Mouse (Mus musculus) forebrain, embryonic 14.5 days (tissue): ENCODE measurements around the gene Pm20d1. TPM values are rescaled to one million over a fixed set of nuclear protein-coding genes. Genes with fewer than 3 reads are reported as not detected.

Experiments
- ATAC-seq: fragments of 200-750 bp; cut with Nextera tagmentation; 2 replicates; pipeline ENCODE4 v1.8.0; 2017; ENCODE audit warnings: mild to moderate bottlenecking, moderate library complexity
- DNase-seq: peaks from one replicate; pipeline ENCODE4 v3.0.0-alpha.2; 2015; ENCODE audit warnings: low spot score
- H3K27ac ChIP-seq: fragments of 300-500 bp; sonication (generic); 2 replicates; pipeline ENCODE4 v1.5.1; 2014; ENCODE audit warnings: low read depth, mild to moderate bottlenecking, control low read depth, low read length, moderate library complexity
- H3K27me3 ChIP-seq: fragments of 300-500 bp; sonication (generic); replicated peaks from 2 replicates; pipeline ENCODE4 v1.6.1; 2014; ENCODE audit warnings: low read length, control low read depth, mixed read lengths; ENCODE audit not compliant: control insufficient read depth, insufficient read depth
- H3K36me3 ChIP-seq: fragments of 300-500 bp; sonication (generic); 2 replicates; pipeline ENCODE4 v1.6.1; 2014; ENCODE audit warnings: low read length, control low read depth; ENCODE audit not compliant: control insufficient read depth, insufficient read depth
- H3K4me1 ChIP-seq: fragments of 300-500 bp; sonication (generic); 2 replicates; pipeline ENCODE4 v1.6.1; 2014; ENCODE audit warnings: antibody characterized with exemption, low read length, control low read depth; ENCODE audit not compliant: control insufficient read depth, insufficient read depth
- H3K4me2 ChIP-seq: fragments of 300-500 bp; sonication (generic); 2 replicates; pipeline ENCODE4 v1.6.1; 2014; ENCODE audit warnings: mild to moderate bottlenecking, control low read depth, low read length
- H3K4me3 ChIP-seq: fragments of 300-500 bp; sonication (generic); 2 replicates; pipeline ENCODE4 v1.5.1; 2014; ENCODE audit warnings: low read depth, low read length, control low read depth
- H3K9ac ChIP-seq: fragments of 300-500 bp; sonication (generic); 2 replicates; pipeline ENCODE4 v1.6.1; 2014; ENCODE audit warnings: mild to moderate bottlenecking, low read length, control low read depth, moderate library complexity
- H3K9me3 ChIP-seq: fragments of 300-500 bp; sonication (generic); replicated peaks from 2 replicates; pipeline ENCODE4 v1.6.1; 2016; ENCODE audit warnings: low read length, control low read depth, mixed read lengths; ENCODE audit not compliant: control insufficient read depth
- WGBS: fragments of 180-500 bp; shearing (Covaris S2); extraction: QIAGEN DNeasy Blood & Tissue Kit; methylation state at CpG from one replicate; pipeline ENCODE4 v1.1.7; 2014; 5-methylcytosine and 5-hydroxymethylcytosine counted together
- polyA plus RNA-seq: library from polyadenylated mRNA; unstranded; fragments of >200 nt; fragmentation: Nextera tagmentation; extraction: Ambion mirVana; gene quantifications from 2 replicates; pipeline ENCODE4 v1.2.1, GENCODE M21; 2014

Pm20d1 gene
- polyA plus RNA-seq, 1 experiment from 2014 or later, result 0.42 TPM

- ATAC-seq (no peak), DNase-seq (peak; percentile 53)
- H3K4me3 ChIP-seq, result no peak overlapping the region
- no peak overlapping the region for H3K27ac ChIP-seq
- H3K4me2 ChIP-seq, result no peak overlapping the region
- WGBS, result 70% methylated on average over 5 of the region's 5 CpGs
- H3K9me3 ChIP-seq, result no peaks in the 10 kb centered on the region
- H3K9ac ChIP-seq, result no peak overlapping the region
- no peaks in the 10 kb centered on the region for H3K27me3 ChIP-seq
- peaks cover 61% of the 10 kb centered on the region for H3K36me3 ChIP-seq
- H3K4me1 ChIP-seq, result no peaks in the 10 kb centered on the region
Observed at GRCm38 (mm10) chr1:131846255-131846654, 49.1 kb downstream of the Pm20d1 start.

GRCm38 (mm10) chr1:131861811-131862210 lies 64.6 kb downstream of the Pm20d1 start:
- H3K4me1 ChIP-seq, result no peaks in the 10 kb centered on the region
- no peaks in the 10 kb centered on the region for H3K9me3 ChIP-seq
- no peaks in the 10 kb centered on the region for H3K36me3 ChIP-seq
- ATAC-seq, result no peak
- H3K9ac ChIP-seq, result no peak overlapping the region
- WGBS, result 78% methylated on average over 4 of the region's 4 CpGs
- no peak overlapping the region for H3K4me2 ChIP-seq
- no peak overlapping the region for H3K27ac ChIP-seq
- no peak overlapping the region for H3K4me3 ChIP-seq
- no peaks in the 10 kb centered on the region for H3K27me3 ChIP-seq
- no peak for DNase-seq

- WGBS, result 77% methylated on average over 5 of the region's 5 CpGs
Observed at GRCm38 (mm10) chr1:131865596-131865995, 68.4 kb downstream of the Pm20d1 start.

GRCm38 (mm10) chr1:131866304-131866999 lies 69.3 kb downstream of the Pm20d1 start:
- WGBS, result 77% methylated on average over 6 of the region's 6 CpGs
- no peaks in the 10 kb centered on the region for H3K36me3 ChIP-seq
- DNase-seq (no peak), ATAC-seq (peak; percentile 49)
- no peaks in the 10 kb centered on the region for H3K27me3 ChIP-seq
- H3K9me3 ChIP-seq, result no peaks in the 10 kb centered on the region
- no peak overlapping the region for H3K27ac ChIP-seq
- H3K4me3 ChIP-seq, result no peak overlapping the region
- H3K9ac ChIP-seq, result no peak overlapping the region
- no peaks in the 10 kb centered on the region for H3K4me1 ChIP-seq
- H3K4me2 ChIP-seq, result no peak overlapping the region

More at GRCm38 (mm10) chr1:131865596-131865995, 68.4 kb downstream of the Pm20d1 start:
- H3K4me2 ChIP-seq, result no peak overlapping the region
- no peaks in the 10 kb centered on the region for H3K36me3 ChIP-seq
- no peak overlapping the region for H3K9ac ChIP-seq
- no peak overlapping the region for H3K27ac ChIP-seq
- no peaks in the 10 kb centered on the region for H3K27me3 ChIP-seq
- no peaks in the 10 kb centered on the region for H3K9me3 ChIP-seq
- ATAC-seq (no peak), DNase-seq (no peak)
- H3K4me1 ChIP-seq, result no peaks in the 10 kb centered on the region
- H3K4me3 ChIP-seq, result no peak overlapping the region

- H3K4me3 ChIP-seq, result peak within 1 kb of the TSS; percentile 57
- peak; percentile 98 for ATAC-seq
- WGBS, result 2% methylated on average over 46 of the region's 46 CpGs
- H3K4me1 ChIP-seq, result no peaks in the 10 kb centered on the region
- H3K9me3 ChIP-seq, result no peaks in the 10 kb centered on the region
- H3K27ac ChIP-seq, result no peak within 1 kb of the TSS
- peak; percentile 98 for DNase-seq
- no peaks in the 10 kb centered on the region for H3K36me3 ChIP-seq
- H3K9ac ChIP-seq, result peak within 1 kb of the TSS; percentile 56
- peak within 1 kb of the TSS; percentile 75 for H3K4me2 ChIP-seq
- no peaks in the 10 kb centered on the region for H3K27me3 ChIP-seq
Observed at GRCm38 (mm10) chr1:131867093-131867945, 70.1 kb downstream of the Pm20d1 start, which contains the start of gene Rab29. Rab29 (plus strand) TSS chr1:131867224.

- Histone ChIP-seq H3K4me1 (no peaks in the 10 kb centered on the region), H3K36me3 (no peaks in the 10 kb centered on the region), H3K9me3 (no peaks in the 10 kb centered on the region), H3K27ac (no peak overlapping the region), H3K4me3 (peak overlapping the region; percentile 57), H3K4me2 (peak overlapping the region; percentile 75), H3K9ac (peak overlapping the region; percentile 56; the same call in 1 of the 2 replicates), H3K27me3 (no peaks in the 10 kb centered on the region)
- DNase-seq, result no peak
- 34% methylated on average over 10 of the region's 10 CpGs for WGBS
- no peak for ATAC-seq
Observed at GRCm38 (mm10) chr1:131867946-131868290, 70.7 kb downstream of the Pm20d1 start.

- H3K4me1 ChIP-seq, result no peaks in the 10 kb centered on the region
- no peak for ATAC-seq
- no peaks in the 10 kb centered on the region for H3K27me3 ChIP-seq
- no peak overlapping the region for H3K27ac ChIP-seq
- DNase-seq, result no peak
- no peaks in the 10 kb centered on the region for H3K9me3 ChIP-seq
- no peak overlapping the region for H3K4me2 ChIP-seq
- H3K9ac ChIP-seq, result no peak overlapping the region
- WGBS, result 88% methylated on average over 2 of the region's 2 CpGs
- H3K4me3 ChIP-seq, result no peak overlapping the region
- no peaks in the 10 kb centered on the region for H3K36me3 ChIP-seq
Observed at GRCm38 (mm10) chr1:131869561-131869960, 72.4 kb downstream of the Pm20d1 start.
